Mouse (Mus musculus) liver, adult 2 months (tissue): Measurements from ENCODE around the gene Sepsecs. TPM values are rescaled to one million over a fixed set of nuclear protein-coding genes. Genes with fewer than 3 reads are reported as not detected.

ENCODE experiments used
- DNase-seq: peaks from one replicate; pipeline ENCODE4 v3.0.0-alpha.2; 2011; ENCODE audit warnings: low read depth, low spot score; ENCODE audit errors: extremely low read depth
- H3K27ac ChIP-seq: fragments of 200-500 bp; replicated peaks from 2 replicates; pipeline ENCODE4 v1.5.1; 2012; ENCODE audit warnings: low read depth, mild to moderate bottlenecking, control low read depth, inconsistent platforms, low read length; ENCODE audit not compliant: insufficient read depth
- H3K27me3 ChIP-seq: fragments of 200-500 bp; 2 replicates; pipeline ENCODE4 v1.6.1; 2012; ENCODE audit warnings: mild to moderate bottlenecking, moderate library complexity, low read length, inconsistent platforms; ENCODE audit not compliant: control insufficient read depth, insufficient read depth
- H3K36me3 ChIP-seq: fragments of 200-500 bp; 2 replicates; pipeline ENCODE4 v1.6.1; 2012; ENCODE audit warnings: low read length, inconsistent platforms; ENCODE audit not compliant: control insufficient read depth, insufficient read depth
- H3K4me1 ChIP-seq: fragments of 200-500 bp; 2 replicates; pipeline ENCODE4 v1.6.1; 2011; ENCODE audit warnings: low read length; ENCODE audit not compliant: control insufficient read depth, insufficient read depth
- H3K4me3 ChIP-seq: fragments of 200-500 bp; 2 replicates; pipeline ENCODE4 v1.5.1; 2011; ENCODE audit warnings: low read depth, mild to moderate bottlenecking, control low read depth, low read length, moderate library complexity; ENCODE audit not compliant: insufficient read depth
- H3K79me2 ChIP-seq: fragments of 200-500 bp; 2 replicates; pipeline ENCODE4 v1.6.1; 2012; ENCODE audit warnings: inconsistent platforms, mild to moderate bottlenecking, low read length, moderate library complexity; ENCODE audit not compliant: control insufficient read depth, insufficient read depth
- H3K9ac ChIP-seq: fragments of 200-500 bp; 2 replicates; pipeline ENCODE4 v1.6.1; 2012; ENCODE audit warnings: low read depth, mild to moderate bottlenecking, control low read depth, inconsistent platforms, low read length
- CTCF ChIP-seq: fragments of 200-500 bp; IDR thresholded peaks from 2 replicates; pipeline ENCODE4 v1.5.1; 2011; ENCODE audit warnings: low read depth, low read length, control low read depth
- POLR2A ChIP-seq: fragments of 200-500 bp; IDR thresholded peaks from 2 replicates; pipeline ENCODE4 v1.6.1; 2011; ENCODE audit warnings: low read length, control low read depth; ENCODE audit not compliant: insufficient read depth; ENCODE audit errors: extremely low read depth
- WGBS: fragments of 180-500 bp; shearing (Covaris S2); methylation state at CpG from one replicate; pipeline ENCODE4 v1.1.7; 2018; 5-methylcytosine and 5-hydroxymethylcytosine counted together
- polyA plus RNA-seq: library from polyadenylated mRNA; depleted of rRNA; stranded (reverse); fragments of >200 nt; gene quantifications from 2 replicates; pipeline ENCODE4 v1.2.3, GENCODE M21; 2012
- total RNA-seq: library from RNA; depleted of rRNA; stranded (reverse); fragments of >200 nt; gene quantifications from 2 replicates; pipeline ENCODE4 v1.2.3, GENCODE M21; 2014

Sepsecs gene
- total and polyA plus RNA-seq, 2 experiments: 14.1 to 53.7 TPM

DNA sequence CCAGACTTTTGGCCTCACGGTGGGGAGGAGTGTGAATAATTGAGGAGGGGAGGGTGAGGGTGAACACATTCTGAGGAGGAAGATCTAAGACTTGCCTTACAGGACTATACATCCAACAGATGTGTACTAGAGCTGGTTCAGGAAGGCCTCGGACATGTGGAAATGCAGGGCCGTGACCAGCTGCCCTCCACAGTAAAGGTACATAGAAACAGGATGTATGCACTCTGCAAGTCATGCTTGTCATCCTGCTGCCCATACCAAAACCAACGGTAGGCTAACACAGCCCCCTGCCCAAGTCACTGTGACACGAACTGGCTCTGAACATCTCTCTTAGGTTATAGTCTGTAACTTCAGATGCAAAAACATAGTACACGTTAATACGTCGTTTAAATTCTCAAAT is 30.6 kb downstream of the Sepsecs start:
- Histone ChIP-seq H3K36me3 (peaks cover 25% of the 10 kb centered on the region), H3K79me2 (no peaks in the 10 kb centered on the region), H3K27me3 (no peaks in the 10 kb centered on the region), H3K9ac (no peak overlapping the region), H3K4me3 (no peak overlapping the region), H3K4me1 (no peaks in the 10 kb centered on the region), H3K27ac (no peak overlapping the region)
- 89% methylated on average over 8 of the region's 8 CpGs for WGBS
- no peak for DNase-seq
- TF ChIP-seq CTCF (no peak), POLR2A (no peak)

DNA sequence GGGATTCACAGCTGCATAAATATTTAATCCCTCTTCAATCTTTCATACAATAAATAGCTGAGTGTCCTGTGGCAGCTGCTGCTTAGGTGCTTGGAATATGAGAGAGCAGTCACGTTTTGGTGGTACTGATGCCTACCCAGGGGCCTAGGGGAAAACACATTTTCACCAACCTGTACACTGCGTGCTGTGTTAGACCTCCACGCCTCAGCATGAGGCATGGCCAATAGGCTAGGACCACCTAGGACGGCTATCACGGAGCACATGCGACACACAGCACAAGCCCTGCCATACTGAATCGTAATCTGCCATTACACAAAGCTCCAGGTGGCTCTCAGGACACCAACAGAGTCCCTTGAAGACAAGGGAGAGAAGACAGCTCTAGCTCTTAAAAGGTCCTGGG is 31.5 kb downstream of the Sepsecs start:
- WGBS: 93% methylated on average over 7 of the region's 7 CpGs
- no peak overlapping the region for H3K27ac ChIP-seq

GRCm38 (mm10) chr5:52636923-52637322 is 32.6 kb downstream of the Sepsecs start:
- Histone ChIP-seq H3K79me2 (no peaks in the 10 kb centered on the region), H3K27me3 (no peaks in the 10 kb centered on the region), H3K27ac (no peak overlapping the region), H3K9ac (no peak overlapping the region), H3K4me3 (no peak overlapping the region), H3K36me3 (peaks cover 7% of the 10 kb centered on the region), H3K4me1 (no peaks in the 10 kb centered on the region)
- TF ChIP-seq CTCF (no peak), POLR2A (no peak)
- no peak for DNase-seq
- 85% methylated on average over 6 of the region's 6 CpGs for WGBS

More for the DNA sequence above, 31.5 kb downstream of the Sepsecs start:
- no peak overlapping the region for H3K4me3 ChIP-seq
- H3K36me3 ChIP-seq: peaks cover 16% of the 10 kb centered on the region
- H3K4me1 ChIP-seq: no peaks in the 10 kb centered on the region
- TF ChIP-seq CTCF: no peak
- no peak for TF ChIP-seq POLR2A
- DNase-seq: no peak
- no peaks in the 10 kb centered on the region for H3K79me2 ChIP-seq
- no peak overlapping the region for H3K9ac ChIP-seq
- no peaks in the 10 kb centered on the region for H3K27me3 ChIP-seq

GRCm38 (mm10) chr5:52636025-52636755 is 33.3 kb downstream of the Sepsecs start:
- H3K27ac ChIP-seq: no peak overlapping the region

GRCm38 (mm10) chr5:52634017-52634416 is 35.5 kb downstream of the Sepsecs start:
- TF ChIP-seq CTCF: peak; percentile 86
- TF ChIP-seq POLR2A: no peak
- Histone ChIP-seq H3K4me3 (no peak overlapping the region), H3K9ac (no peak overlapping the region), H3K27ac (no peak overlapping the region), H3K36me3 (no peaks in the 10 kb centered on the region), H3K4me1 (no peaks in the 10 kb centered on the region), H3K79me2 (no peaks in the 10 kb centered on the region), H3K27me3 (no peaks in the 10 kb centered on the region)
- WGBS: 28% methylated on average over 8 of the region's 8 CpGs
- DNase-seq: peak; percentile 15

More at GRCm38 (mm10) chr5:52636025-52636755, 33.3 kb downstream of the Sepsecs start:
- Histone ChIP-seq H3K27me3 (no peaks in the 10 kb centered on the region), H3K4me1 (no peaks in the 10 kb centered on the region), H3K9ac (no peak overlapping the region), H3K36me3 (peaks cover 4% of the 10 kb centered on the region), H3K4me3 (no peak overlapping the region), H3K79me2 (no peaks in the 10 kb centered on the region)
- WGBS: 66% methylated on average over 11 of the region's 11 CpGs
- no peak for TF ChIP-seq POLR2A
- DNase-seq: no peak

DNA sequence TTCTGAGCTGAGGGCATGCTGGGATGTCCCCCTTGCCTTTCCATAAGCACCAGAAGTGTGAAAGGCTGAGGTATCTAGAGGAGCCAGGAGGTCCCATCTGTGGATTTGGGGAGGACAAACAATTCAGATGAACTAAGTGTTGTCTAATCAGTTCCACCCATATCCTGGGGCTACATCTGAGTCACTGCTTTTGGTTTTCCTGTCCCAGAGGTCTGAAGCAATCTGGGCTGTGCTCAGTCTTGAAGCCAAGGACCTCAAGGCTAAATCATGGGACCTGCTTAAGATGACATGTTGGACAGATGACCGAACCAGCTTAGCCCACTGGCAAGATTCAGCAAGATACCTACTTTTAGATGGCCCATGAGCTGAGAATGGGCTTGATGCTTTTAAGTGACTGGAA is 39.0 kb downstream of the Sepsecs start:
- WGBS: 97% methylated on average over 1 of the region's 1 CpGs
- Histone ChIP-seq H3K36me3 (no peaks in the 10 kb centered on the region), H3K4me3 (no peak overlapping the region), H3K27me3 (no peaks in the 10 kb centered on the region), H3K4me1 (no peaks in the 10 kb centered on the region), H3K79me2 (no peaks in the 10 kb centered on the region), H3K27ac (no peak overlapping the region), H3K9ac (no peak overlapping the region)
- no peak for DNase-seq
- TF ChIP-seq POLR2A (no peak), CTCF (no peak)
